14 mouse cellular contexts compared by ENCODE assay signal in the genomic region with DNA sequence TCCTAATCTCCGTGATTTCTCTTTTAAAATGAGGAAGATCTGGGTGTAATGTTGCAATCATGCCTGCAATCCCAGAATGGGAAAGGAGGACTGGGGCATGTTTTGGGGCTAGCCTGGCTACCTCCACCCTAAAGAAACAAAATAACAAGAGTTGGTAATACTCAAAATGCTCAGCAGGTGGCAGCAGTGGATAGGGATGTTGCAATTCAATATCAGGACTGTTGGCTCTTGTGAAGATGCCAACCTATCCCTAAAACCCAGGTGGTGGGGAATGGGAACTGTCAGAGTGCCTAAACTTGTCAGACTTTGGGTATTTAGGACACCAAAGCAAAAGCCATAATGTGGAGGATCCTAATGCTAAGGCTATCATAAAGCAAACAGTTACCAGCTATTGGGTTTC. TPM values are rescaled to one million over a fixed set of nuclear protein-coding genes. Genes with fewer than 3 reads are reported as not detected.
A peak's percentile ranks its signal among the peaks of the same experiment; 100 is the strongest.
DNase-seq lines count a peak whose midpoint lies in the region; ATAC-seq and TF ChIP-seq lines count a peak whose summit lies in the region.
"Not testable (repeated sequence)": the region's sequence is repeated elsewhere in the genome, so short reads cannot be mapped to it uniquely, and the experiment has no call there.
"Had no signal": no experiment of that assay in that cellular context is flagged by ENCODE, and none has a peak within 500 bp of the region (broad histone marks: within the 10 kb centered on the region; RNA-seq: fewer than 3 reads in every experiment).

No protein-coding gene starts in this region.

- H3K4me1 ChIP-seq in E14TG2a.4 (replicated peaks; ENCODE audit: low read depth, low read length); forebrain, postnatal 0 days (ENCODE audit: insufficient read depth); hindbrain, embryonic 14.5 days (replicated peaks; ENCODE audit: control insufficient read depth, insufficient read depth, low read length); liver, postnatal 0 days (ENCODE audit: insufficient read depth): not testable (repeated sequence)

- H3K9ac ChIP-seq in forebrain, postnatal 0 days; hindbrain, embryonic 14.5 days; liver, postnatal 0 days (replicated peaks): not testable (repeated sequence)

- WGBS in forebrain, postnatal 0 days = 81% methylated on average over 1 of the region's 1 CpGs
- WGBS in hindbrain, embryonic 14.5 days = 86% methylated on average over 1 of the region's 1 CpGs
- WGBS in liver, postnatal 0 days (ENCODE audit: insufficient replicate concordance) = 58% methylated on average over 1 of the region's 1 CpGs

- not testable (repeated sequence) for H3K36me3 ChIP-seq in E14TG2a.4 (ENCODE audit: insufficient read depth, low read length); forebrain, postnatal 0 days (ENCODE audit: insufficient read depth); hindbrain, embryonic 14.5 days (replicated peaks; ENCODE audit: control insufficient read depth, insufficient read depth); liver, postnatal 0 days (replicated peaks; ENCODE audit: insufficient read depth, low read length)

- not testable (repeated sequence) for H3K9me3 ChIP-seq in E14TG2a.4 (ENCODE audit: low read length); forebrain, postnatal 0 days (ENCODE audit: low read length); hindbrain, embryonic 14.5 days (ENCODE audit: control insufficient read depth, low read length); liver, postnatal 0 days (ENCODE audit: low read length)

- not testable (repeated sequence) for H3K27me3 ChIP-seq in E14TG2a.4 (ENCODE audit: insufficient read depth, low read length); forebrain, postnatal 0 days (ENCODE audit: insufficient read depth, low read length); hindbrain, embryonic 14.5 days (ENCODE audit: control insufficient read depth, insufficient read depth, low read length); liver, postnatal 0 days (ENCODE audit: insufficient read depth, low read length)

- not testable (repeated sequence) for TF ChIP-seq EP300 in liver, postnatal 0 days (IDR thresholded peaks at IDR 0.05; ENCODE audit: low read depth)

- TF ChIP-seq CTCF in E14TG2a.4 (conservative IDR thresholded peaks at IDR 0.05; ENCODE audit: low read length) = peak; percentile 23
- TF ChIP-seq CTCF in forebrain, postnatal 0 days (IDR thresholded peaks at IDR 0.05; ENCODE audit: low read depth) = peak; percentile 53
- TF ChIP-seq CTCF in liver, postnatal 0 days (IDR thresholded peaks at IDR 0.05; ENCODE audit: low read depth) = peak; percentile 68

- ATAC-seq in common myeloid progenitor, adult 5-6 weeks (replicated peaks; ENCODE audit: low read depth, poor library complexity, severe bottlenecking) = peak; percentile 77
- not testable (repeated sequence) for ATAC-seq in forebrain, postnatal 0 days; hindbrain, embryonic 14.5 days (ENCODE audit: low FRiP score); liver, postnatal 0 days

- peak; percentile 34 for DNase-seq in forebrain, postnatal 0 days
- peak; percentile 28 for DNase-seq in hindbrain, embryonic 14.5 days (ENCODE audit: low spot score)
- peak; percentile 7 to 17 for DNase-seq in layer of hippocampus, postnatal 10 days (ENCODE audit: low spot score in 2 of 2)
- DNase-seq in liver, postnatal 0 days = peak; percentile 20
- peak; percentile 0 for DNase-seq in naive thymus-derived CD4-positive, alpha-beta T cell, adult 2 months (ENCODE audit: low read depth)
- DNase-seq in yolk sac, embryonic 10.5 days (ENCODE audit: low spot score) = peak; percentile 24

- H3K4me3 ChIP-seq in E14TG2a.4 (replicated peaks; ENCODE audit: low read length) = peak overlapping the region; percentile 48
- H3K4me3 ChIP-seq in forebrain, postnatal 0 days (ENCODE audit: low read depth, low read length); hindbrain, embryonic 14.5 days (replicated peaks; ENCODE audit: low read length); liver, postnatal 0 days (ENCODE audit: low read depth, low read length): not testable (repeated sequence)

- not testable (repeated sequence) for H3K27ac ChIP-seq in forebrain, postnatal 0 days (ENCODE audit: low read depth, low read length); hindbrain, embryonic 14.5 days; liver, postnatal 0 days (ENCODE audit: low read depth)

- H3K4me2 ChIP-seq in forebrain, postnatal 0 days (ENCODE audit: low read depth); hindbrain, embryonic 14.5 days (replicated peaks); liver, postnatal 0 days (ENCODE audit: low read depth, low read length): not testable (repeated sequence)

RNA-seq across cellular contexts. Expression of a gene that starts 34.6 kb away (rescaled TPM):
- total RNA-seq in common myeloid progenitor, adult 5-6 weeks (2017) = 6.4 and 7.2 TPM in 2 replicates
- not detected in 2 replicates for total RNA-seq in forebrain, postnatal 0 days (2014; rRNA removed)
- polyA plus RNA-seq in forebrain, postnatal 0 days (2015; fragmentation: Nextera tagmentation; extraction: Ambion mirVana) = not detected in 2 replicates
- polyA plus RNA-seq in hindbrain, embryonic 14.5 days (2014; fragmentation: Nextera tagmentation; extraction: Ambion mirVana) = not detected in 2 replicates
- total RNA-seq in layer of hippocampus, postnatal 10 days (2021) = not detected
- 34.9 TPM in 2 replicates for polyA plus RNA-seq in liver, postnatal 0 days (2015; fragmentation: Nextera tagmentation; extraction: Ambion mirVana)
- total RNA-seq: layer of hippocampus, postnatal 36 days had no signal
- polyA plus RNA-seq: forebrain, embryonic 12.5 days; midbrain, embryonic 13.5 days had no signal

RNA-seq across cellular contexts. Expression of a gene that starts 55.8 kb away (rescaled TPM):
- not detected in 2 replicates for total RNA-seq in common myeloid progenitor, adult 5-6 weeks (2017)
- total RNA-seq in forebrain, postnatal 0 days (2014; rRNA removed) = not detected in 2 replicates
- not detected in 2 replicates for polyA plus RNA-seq in forebrain, postnatal 0 days (2015; fragmentation: Nextera tagmentation; extraction: Ambion mirVana)
- polyA plus RNA-seq in hindbrain, embryonic 14.5 days (2014; fragmentation: Nextera tagmentation; extraction: Ambion mirVana) = not detected in 2 replicates
- not detected for total RNA-seq in layer of hippocampus, postnatal 10 days (2021)
- polyA plus RNA-seq in liver, postnatal 0 days (2015; fragmentation: Nextera tagmentation; extraction: Ambion mirVana) = not detected in 2 replicates
- total RNA-seq: gastrocnemius, postnatal 25 days; heart, postnatal 10 days; layer of hippocampus, postnatal 36 days had no signal
- polyA plus RNA-seq: forebrain, embryonic 12.5 days; liver, embryonic 16.5 days; midbrain, embryonic 13.5 days had no signal
